In the genomic region with DNA sequence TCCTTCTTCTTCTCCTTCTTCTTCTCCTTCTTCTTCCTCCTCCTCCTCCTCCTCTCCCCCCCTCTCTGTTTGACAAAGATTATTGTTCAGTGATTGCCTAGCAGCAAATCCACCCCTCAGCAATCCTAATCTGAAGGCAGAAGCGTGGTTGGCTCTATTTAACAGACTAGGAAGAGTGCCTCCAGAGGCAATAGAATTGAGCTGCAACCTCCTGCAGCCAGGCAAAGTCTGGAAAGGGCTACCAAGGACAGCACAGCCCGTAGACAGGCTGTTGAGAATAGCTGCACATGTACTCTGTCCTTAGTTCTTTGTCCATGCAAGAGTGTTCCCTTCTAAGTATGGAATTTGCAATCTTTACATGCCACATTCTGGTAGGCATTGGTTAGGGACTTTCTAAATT, we compare ENCODE assay signal across 17 mouse cellular contexts.
DNase-seq lines count a peak whose midpoint lies in the region; ATAC-seq and TF ChIP-seq lines count a peak whose summit lies in the region.
"Had no signal": no experiment of that assay in that cellular context is flagged by ENCODE, and none has a peak within 500 bp of the region (broad histone marks: within the 10 kb centered on the region; RNA-seq: fewer than 3 reads in every experiment).

No protein-coding gene starts in this region.

- H3K9me3 ChIP-seq in lung, embryonic 14.5 days (ENCODE audit: low read depth, low read length) = no peaks in the 10 kb centered on the region
- no peaks in the 10 kb centered on the region for H3K9me3 ChIP-seq in intestine, embryonic 16.5 days (ENCODE audit: control insufficient read depth, low read length)
- H3K9me3 ChIP-seq: forebrain, embryonic 13.5 days had no signal

- no peaks in the 10 kb centered on the region for H3K27me3 ChIP-seq in lung, embryonic 14.5 days (ENCODE audit: insufficient read depth, low read length)
- H3K27me3 ChIP-seq in intestine, embryonic 16.5 days (replicated peaks; ENCODE audit: control insufficient read depth, insufficient read depth, low read length) = no peaks in the 10 kb centered on the region
- H3K27me3 ChIP-seq: forebrain, embryonic 13.5 days had no signal

- no peak for ATAC-seq in lung, embryonic 14.5 days (ENCODE audit: insufficient read depth)
- ATAC-seq in intestine, embryonic 16.5 days = no peak
- ATAC-seq: forebrain, embryonic 13.5 days; intestine, postnatal 0 days had no signal

- no peak overlapping the region for H3K4me3 ChIP-seq in lung, embryonic 14.5 days (ENCODE audit: low read depth, low read length)
- no peak overlapping the region for H3K4me3 ChIP-seq in intestine, embryonic 16.5 days (ENCODE audit: low read length)
- H3K4me3 ChIP-seq: forebrain, embryonic 13.5 days; gastrocnemius, adult 2 months had no signal

- WGBS in lung, embryonic 14.5 days = 37% methylated on average over 2 of the region's 2 CpGs
- whole genome bisulfite sequencing in intestine, embryonic 16.5 days = 41% methylated on average over 2 of the region's 2 CpGs

- H3K27ac ChIP-seq in lung, embryonic 14.5 days (ENCODE audit: low read depth) = no peak overlapping the region
- H3K27ac ChIP-seq in intestine, embryonic 16.5 days (ENCODE audit: low read length) = no peak overlapping the region
- H3K27ac ChIP-seq: forebrain, embryonic 13.5 days; gastrocnemius, adult 2 months; hindbrain, embryonic 14.5 days had no signal

- TF ChIP-seq CTCF in lung, embryonic 14.5 days (IDR thresholded peaks at IDR 0.05; ENCODE audit: low read depth) = no peak

- H3K9ac ChIP-seq in lung, embryonic 14.5 days = no peak overlapping the region
- no peak overlapping the region for H3K9ac ChIP-seq in intestine, embryonic 16.5 days (ENCODE audit: low read depth, low read length)
- H3K9ac ChIP-seq: forebrain, embryonic 13.5 days; hindbrain, embryonic 14.5 days had no signal

- DNase-seq in cerebellum, postnatal 10 days = peak; percentile 4 to 14
- no peak for DNase-seq in cerebellum, postnatal 14 days
- peak; percentile 36 for DNase-seq in lung, embryonic 14.5 days
- no peak for DNase-seq in lung, adult 18-20 months
- DNase-seq in kidney, adult 8-10 months = peak; percentile 13 to 40
- DNase-seq in retina, embryonic 14.5 days (ENCODE audit: low spot score) = peak; percentile 11
- no peak for DNase-seq in gastrocnemius, postnatal 14 days
- DNase-seq: cerebellum, adult 11 months; gastrocnemius, adult 2 months; heart, postnatal 10 days; left cerebral cortex, postnatal 4 days; thymus, postnatal 36 days had no signal

- H3K4me2 ChIP-seq in lung, embryonic 14.5 days = no peak overlapping the region
- no peak overlapping the region for H3K4me2 ChIP-seq in intestine, embryonic 16.5 days (ENCODE audit: low read depth, low read length)
- H3K4me2 ChIP-seq: forebrain, embryonic 13.5 days; hindbrain, embryonic 14.5 days; liver, embryonic 11.5 days had no signal

- intact Hi-C loops in gastrocnemius, postnatal 14 days (cut with DNase I; ENCODE audit: low total_unique reads) = no loop called here

- no peaks in the 10 kb centered on the region for H3K4me1 ChIP-seq in lung, embryonic 14.5 days (ENCODE audit: insufficient read depth)
- no peaks in the 10 kb centered on the region for H3K4me1 ChIP-seq in intestine, embryonic 16.5 days (ENCODE audit: control insufficient read depth, insufficient read depth, low read length)
- H3K4me1 ChIP-seq: forebrain, embryonic 13.5 days had no signal

- H3K36me3 ChIP-seq in lung, embryonic 14.5 days (ENCODE audit: insufficient read depth) = no peaks in the 10 kb centered on the region
- H3K36me3 ChIP-seq in intestine, embryonic 16.5 days (ENCODE audit: control insufficient read depth, insufficient read depth, low read length) = no peaks in the 10 kb centered on the region

Comparison
In these comparisons a context has a peak if more than half of its experiments do, and no peak if none do; other contexts are left out.
1. DNase-seq: peak in cerebellum, postnatal 10 days (2 of 2), lung, embryonic 14.5 days (single experiment), kidney, adult 8-10 months (2 of 2) and retina, embryonic 14.5 days (single experiment); none in cerebellum, postnatal 14 days (0 of 2), lung, adult 18-20 months (0 of 2) and gastrocnemius, postnatal 14 days (single experiment).